Mouse (Mus musculus) spleen, postnatal 10 days (tissue): ENCODE data around the gene Kazn.

Source experiments
- DNase-seq, 2 experiments: peaks; one replicate each; pipeline ENCODE4 v3.0.0; 2021 to 2022; ENCODE audit warnings: low spot score in 2 of 2

The Kazn gene

GRCm38 (mm10) chr4:142079629-142080486, 159.3 kb downstream of the Kazn start:
- DNase-seq: no peak

GRCm38 (mm10) chr4:142077572-142078271, 161.5 kb downstream of the Kazn start:
- peak in 1 of 2 experiments; percentile 43 for DNase-seq

GRCm38 (mm10) chr4:142076883-142077282, 162.3 kb downstream of the Kazn start:
- no peak for DNase-seq

GRCm38 (mm10) chr4:142075931-142076330, 163.3 kb downstream of the Kazn start:
- DNase-seq: no peak

GRCm38 (mm10) chr4:142074060-142074732, 165.0 kb downstream of the Kazn start:
- no peak for DNase-seq

GRCm38 (mm10) chr4:142071243-142071991, 167.8 kb downstream of the Kazn start:
- DNase-seq: no peak

GRCm38 (mm10) chr4:142070840-142071239, 168.4 kb downstream of the Kazn start:
- DNase-seq: no peak

- DNase-seq: no peak
These were observed 170.0 kb downstream of the Kazn start for GRCm38 (mm10) chr4:142068899-142069812.

GRCm38 (mm10) chr4:142066576-142066975, 172.6 kb downstream of the Kazn start:
- no peak for DNase-seq

GRCm38 (mm10) chr4:142065835-142066234, 173.4 kb downstream of the Kazn start:
- no peak for DNase-seq

- DNase-seq: no peak
These were observed 173.9 kb downstream of the Kazn start for GRCm38 (mm10) chr4:142065270-142065669.

GRCm38 (mm10) chr4:142064582-142065228, 174.5 kb downstream of the Kazn start:
- DNase-seq: no peak

- no peak for DNase-seq
These were observed 176.1 kb downstream of the Kazn start for GRCm38 (mm10) chr4:142063057-142063534.

- DNase-seq: no peak
These were observed 177.5 kb downstream of the Kazn start for GRCm38 (mm10) chr4:142061485-142062240.

GRCm38 (mm10) chr4:142060455-142061378, 178.5 kb downstream of the Kazn start:
- no peak for DNase-seq

- DNase-seq: no peak
These were observed 179.4 kb downstream of the Kazn start for GRCm38 (mm10) chr4:142059841-142060193.

GRCm38 (mm10) chr4:142059113-142059840, 179.9 kb downstream of the Kazn start:
- DNase-seq: no peak
